Mouse (Mus musculus) liver, adult 2 months (tissue): ENCODE data around the gene Apela. TPM values are rescaled to one million over a fixed set of nuclear protein-coding genes. Genes with fewer than 3 reads are reported as not detected.
A peak's percentile ranks its signal among the peaks of the same experiment; 100 is the strongest.

Experiments used
- DNase-seq: peaks from one replicate; pipeline ENCODE4 v3.0.0-alpha.2; 2011; ENCODE audit warnings: low read depth, low spot score; ENCODE audit errors: extremely low read depth
- H3K27ac ChIP-seq: fragments of 200-500 bp; replicated peaks from 2 replicates; pipeline ENCODE4 v1.5.1; 2012; ENCODE audit warnings: low read depth, mild to moderate bottlenecking, control low read depth, inconsistent platforms, low read length; ENCODE audit not compliant: insufficient read depth
- H3K27me3 ChIP-seq: fragments of 200-500 bp; 2 replicates; pipeline ENCODE4 v1.6.1; 2012; ENCODE audit warnings: mild to moderate bottlenecking, moderate library complexity, low read length, inconsistent platforms; ENCODE audit not compliant: control insufficient read depth, insufficient read depth
- H3K36me3 ChIP-seq: fragments of 200-500 bp; 2 replicates; pipeline ENCODE4 v1.6.1; 2012; ENCODE audit warnings: low read length, inconsistent platforms; ENCODE audit not compliant: control insufficient read depth, insufficient read depth
- H3K4me1 ChIP-seq: fragments of 200-500 bp; 2 replicates; pipeline ENCODE4 v1.6.1; 2011; ENCODE audit warnings: low read length; ENCODE audit not compliant: control insufficient read depth, insufficient read depth
- H3K4me3 ChIP-seq: fragments of 200-500 bp; 2 replicates; pipeline ENCODE4 v1.5.1; 2011; ENCODE audit warnings: low read depth, mild to moderate bottlenecking, control low read depth, low read length, moderate library complexity; ENCODE audit not compliant: insufficient read depth
- H3K79me2 ChIP-seq: fragments of 200-500 bp; 2 replicates; pipeline ENCODE4 v1.6.1; 2012; ENCODE audit warnings: inconsistent platforms, mild to moderate bottlenecking, low read length, moderate library complexity; ENCODE audit not compliant: control insufficient read depth, insufficient read depth
- H3K9ac ChIP-seq: fragments of 200-500 bp; 2 replicates; pipeline ENCODE4 v1.6.1; 2012; ENCODE audit warnings: low read depth, mild to moderate bottlenecking, control low read depth, inconsistent platforms, low read length
- CTCF ChIP-seq: fragments of 200-500 bp; IDR thresholded peaks from 2 replicates; pipeline ENCODE4 v1.5.1; 2011; ENCODE audit warnings: low read depth, low read length, control low read depth
- POLR2A ChIP-seq: fragments of 200-500 bp; IDR thresholded peaks from 2 replicates; pipeline ENCODE4 v1.6.1; 2011; ENCODE audit warnings: low read length, control low read depth; ENCODE audit not compliant: insufficient read depth; ENCODE audit errors: extremely low read depth
- WGBS: fragments of 180-500 bp; shearing (Covaris S2); methylation state at CpG from one replicate; pipeline ENCODE4 v1.1.7; 2018; 5-methylcytosine and 5-hydroxymethylcytosine counted together
- polyA plus RNA-seq: library from polyadenylated mRNA; depleted of rRNA; stranded (reverse); fragments of >200 nt; gene quantifications from 2 replicates; pipeline ENCODE4 v1.2.3, GENCODE M21; 2012; rRNA removed
- total RNA-seq: library from RNA; depleted of rRNA; stranded (reverse); fragments of >200 nt; gene quantifications from 2 replicates; pipeline ENCODE4 v1.2.3, GENCODE M21; 2014; rRNA removed

Apela gene
- total RNA-seq = not detected in 2 replicates
- not detected in 2 replicates for polyA plus RNA-seq

DNA sequence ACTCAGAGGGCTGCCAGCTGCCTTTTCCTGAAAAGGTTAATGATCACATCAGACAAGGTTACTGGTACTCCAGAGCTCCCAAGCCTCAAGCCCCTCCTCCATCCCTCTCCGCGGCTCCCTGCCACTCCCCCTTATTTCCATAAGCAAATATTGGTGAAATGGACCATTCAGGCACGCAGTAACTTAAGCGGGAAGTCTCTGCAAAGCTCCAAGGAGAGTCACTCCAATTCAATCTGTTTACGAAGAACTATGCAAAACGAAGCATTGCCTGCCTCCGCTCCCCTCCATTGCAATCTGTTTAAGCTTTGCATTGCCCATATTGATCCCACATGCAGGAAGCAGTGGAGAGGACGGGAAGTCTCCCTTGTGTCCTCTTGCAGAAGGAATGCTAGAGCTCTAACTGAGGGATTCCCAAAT lies at the start of gene Apela:
Gene Apela (minus strand): TSS at position 220 of the 417 bp plus-strand sequence.
- no peak within 1 kb of the TSS for H3K9ac ChIP-seq
- TF ChIP-seq CTCF = no peak
- TF ChIP-seq POLR2A = no peak
- peak; percentile 68 for DNase-seq
- no peaks in the 10 kb centered on the region; the same call in 1 of the 2 replicates for H3K27me3 ChIP-seq
- H3K4me3 ChIP-seq = no peak within 1 kb of the TSS; the same call in 1 of the 2 replicates
- 2% methylated on average over 8 of the region's 8 CpGs for WGBS
- no peak within 1 kb of the TSS for H3K27ac ChIP-seq
- peaks cover 2% of the 10 kb centered on the region; the same call in 1 of the 2 replicates for H3K4me1 ChIP-seq
- no peaks in the 10 kb centered on the region for H3K36me3 ChIP-seq
- no peaks in the 10 kb centered on the region for H3K79me2 ChIP-seq

DNA sequence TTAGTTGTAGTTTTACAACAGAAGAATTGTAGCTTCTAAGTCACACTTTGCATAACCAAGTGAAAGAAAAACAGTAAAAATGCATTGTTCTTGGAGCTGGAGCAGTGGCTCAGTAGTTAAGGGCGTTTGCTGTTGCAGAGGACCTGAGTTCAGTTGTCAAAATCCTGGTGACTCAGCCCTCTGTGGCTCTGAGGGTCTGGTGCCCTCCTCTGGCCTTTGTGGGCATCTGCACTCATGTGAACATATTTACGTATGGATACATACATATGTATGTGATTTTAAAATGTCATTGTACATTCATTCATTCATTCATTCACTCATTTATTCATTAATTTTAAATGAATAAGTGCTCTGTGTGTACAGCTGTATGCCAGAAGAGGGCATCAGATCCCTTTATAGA lies 48.5 kb upstream of the Apela start:
- WGBS = 77% methylated on average over 2 of the region's 2 CpGs
- Histone ChIP-seq H3K9ac (no peak overlapping the region), H3K4me1 (no peaks in the 10 kb centered on the region), H3K27me3 (no peaks in the 10 kb centered on the region), H3K36me3 (no peaks in the 10 kb centered on the region), H3K27ac (no peak overlapping the region), H3K79me2 (no peaks in the 10 kb centered on the region), H3K4me3 (no peak overlapping the region)
- TF ChIP-seq CTCF (peak; percentile 40; the same call in 1 of the 2 replicates), POLR2A (no peak)
- no peak for DNase-seq

GRCm38 (mm10) chr8:65080731-65081130 lies 43.6 kb upstream of the Apela start:
- Histone ChIP-seq H3K9ac (no peak overlapping the region), H3K4me1 (no peaks in the 10 kb centered on the region), H3K79me2 (no peaks in the 10 kb centered on the region), H3K4me3 (no peak overlapping the region), H3K36me3 (no peaks in the 10 kb centered on the region), H3K27me3 (no peaks in the 10 kb centered on the region), H3K27ac (no peak overlapping the region)
- DNase-seq = no peak
- TF ChIP-seq CTCF (no peak), POLR2A (no peak)
- WGBS = 74% methylated on average over 9 of the region's 9 CpGs

DNA sequence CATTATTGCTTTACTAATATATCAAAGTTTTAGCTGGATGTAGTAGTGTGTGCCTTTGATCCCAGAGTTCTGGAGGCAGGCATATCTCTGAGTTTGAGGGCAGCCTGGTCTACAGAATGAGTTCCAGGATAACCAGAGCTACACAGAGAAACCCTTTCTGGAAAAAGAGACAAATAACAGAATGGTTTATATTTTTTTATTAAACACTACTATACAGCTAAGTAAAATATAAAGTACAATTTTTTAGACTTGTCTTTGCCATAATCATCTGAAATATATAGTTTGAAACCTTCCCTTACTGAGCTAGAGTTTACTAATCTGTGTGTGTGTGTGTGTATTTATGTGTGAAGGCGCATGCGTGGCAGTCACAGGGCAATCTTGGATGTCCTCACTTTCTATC lies 37.6 kb upstream of the Apela start, which contains the start of gene Gm10663:
Gene Gm10663 (plus strand): TSS at position 301 of the 400 bp plus-strand sequence.
- H3K4me3 ChIP-seq = no peak within 1 kb of the TSS
- H3K79me2 ChIP-seq = no peaks in the 10 kb centered on the region
- TF ChIP-seq CTCF = no peak
- TF ChIP-seq POLR2A = no peak
- H3K9ac ChIP-seq = no peak within 1 kb of the TSS
- H3K27me3 ChIP-seq = no peaks in the 10 kb centered on the region
- no peak for DNase-seq
- no peaks in the 10 kb centered on the region for H3K36me3 ChIP-seq
- WGBS = 95% methylated on average over 2 of the region's 2 CpGs
- H3K27ac ChIP-seq = no peak within 1 kb of the TSS
- H3K4me1 ChIP-seq = no peaks in the 10 kb centered on the region

DNA sequence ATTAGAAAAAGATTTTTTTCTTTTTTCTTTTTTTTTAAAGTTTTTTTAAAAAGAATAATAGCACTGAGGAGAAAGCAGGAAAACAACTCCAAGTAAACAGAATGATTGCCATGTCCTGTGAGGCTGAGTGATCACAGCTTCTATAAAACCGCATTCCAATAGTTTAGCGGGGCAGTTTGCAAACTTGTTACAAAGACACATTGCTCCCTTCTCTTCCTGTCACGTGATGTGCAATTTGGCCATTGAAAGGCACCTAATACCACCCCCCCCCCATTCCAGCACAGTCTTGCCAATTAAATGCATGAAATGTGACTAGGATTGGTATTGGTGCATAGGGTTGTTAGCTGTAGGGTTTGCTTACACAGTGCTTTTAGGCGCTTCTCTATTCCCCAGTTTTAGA lies 33.9 kb upstream of the Apela start:
- Histone ChIP-seq H3K4me1 (no peaks in the 10 kb centered on the region), H3K36me3 (no peaks in the 10 kb centered on the region), H3K4me3 (no peak overlapping the region), H3K27me3 (no peaks in the 10 kb centered on the region), H3K27ac (no peak overlapping the region), H3K9ac (no peak overlapping the region), H3K79me2 (no peaks in the 10 kb centered on the region)
- WGBS = 79% methylated on average over 4 of the region's 4 CpGs
- DNase-seq = no peak
- TF ChIP-seq CTCF = no peak

DNA sequence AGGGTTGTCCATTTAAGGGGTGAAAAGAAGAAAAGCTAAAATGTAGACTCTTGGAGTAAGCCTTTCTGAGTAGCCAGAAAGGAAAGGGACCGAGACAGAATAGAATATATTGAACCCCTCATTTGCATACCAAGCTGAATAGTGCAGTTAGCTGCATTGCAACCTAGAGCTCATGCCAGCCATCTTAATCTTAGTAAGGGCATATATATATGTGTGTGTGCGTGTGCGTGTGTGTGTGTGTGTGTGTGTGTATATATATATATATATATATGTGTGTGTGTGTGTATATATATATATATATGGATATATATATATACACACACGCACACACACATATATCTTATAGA lies 31.3 kb upstream of the Apela start:
- H3K36me3 ChIP-seq = no peaks in the 10 kb centered on the region
- no peak overlapping the region for H3K9ac ChIP-seq
- no peaks in the 10 kb centered on the region for H3K4me1 ChIP-seq
- no peak for TF ChIP-seq CTCF
- no peak for TF ChIP-seq POLR2A
- no peak overlapping the region for H3K27ac ChIP-seq
- no peaks in the 10 kb centered on the region for H3K79me2 ChIP-seq
- DNase-seq = no peak
- no peak overlapping the region for H3K4me3 ChIP-seq
- H3K27me3 ChIP-seq = no peaks in the 10 kb centered on the region
- 95% methylated on average over 4 of the region's 4 CpGs for WGBS
